Mouse (Mus musculus): ENCODE measurements around the gene Hba-a1. TPM values are rescaled to one million over a fixed set of nuclear protein-coding genes. Genes with fewer than 3 reads are reported as not detected.

Gene Hba-a1
- total RNA-seq, 2 experiments from 2014 or later: 219 to 309 TPM

GRCm38 (mm10) chr11:32244064-32244463 is 39.2 kb upstream of the Hba-a1 start:
- DNase-seq: peak; percentile 74
- intact Hi-C loops (cut with DNase I): loop anchor here (5.0 kb wide), 1 partner anchor 37 kb away; the partner anchor contains the start of gene Snrnp25
- no peak for TF ChIP-seq CTCF (IDR thresholded peaks at IDR 0.05)
- Histone ChIP-seq H3K4me3 (no peak overlapping the region), H3K27ac (peak overlapping the region; percentile 71)

- Histone ChIP-seq H3K4me3 (no peak overlapping the region), H3K27ac (peak overlapping the region; percentile 71)
- no peak for DNase-seq
- no peak for TF ChIP-seq CTCF (IDR thresholded peaks at IDR 0.05)
- intact Hi-C loops (cut with DNase I): loop anchor here (5.0 kb wide), 1 partner anchor 37 kb away; the partner anchor contains the start of gene Snrnp25
Measured at GRCm38 (mm10) chr11:32244617-32245016, 38.7 kb upstream of the Hba-a1 start.

- intact Hi-C loops (cut with DNase I): no loop called here
- peak overlapping the region; percentile 28 for H3K27ac ChIP-seq
- TF ChIP-seq CTCF (IDR thresholded peaks at IDR 0.05): no peak
- DNase-seq: no peak
- no peak overlapping the region for H3K4me3 ChIP-seq
Measured at GRCm38 (mm10) chr11:32245614-32246013, 37.7 kb upstream of the Hba-a1 start.

GRCm38 (mm10) chr11:32247068-32247467 is 36.2 kb upstream of the Hba-a1 start:
- H3K4me3 ChIP-seq: no peak overlapping the region
- TF ChIP-seq CTCF (IDR thresholded peaks at IDR 0.05): peak; percentile 26; the same call in 1 of the 2 replicates
- no peak overlapping the region for H3K27ac ChIP-seq
- intact Hi-C loops (cut with DNase I): no loop called here
- DNase-seq: no peak

- no peak for TF ChIP-seq CTCF (IDR thresholded peaks at IDR 0.05)
- Histone ChIP-seq H3K27ac (no peak overlapping the region), H3K4me3 (no peak overlapping the region)
- DNase-seq: no peak
- intact Hi-C loops (cut with DNase I): no loop called here
Measured at GRCm38 (mm10) chr11:32248350-32248749, 35.0 kb upstream of the Hba-a1 start.

GRCm38 (mm10) chr11:32250880-32251763 is 32.2 kb upstream of the Hba-a1 start:
- Histone ChIP-seq H3K4me3 (no peak overlapping the region), H3K27ac (no peak overlapping the region)
- no peak for DNase-seq
- intact Hi-C loops (cut with DNase I): no loop called here
- no peak for TF ChIP-seq CTCF (IDR thresholded peaks at IDR 0.05)

- TF ChIP-seq CTCF (IDR thresholded peaks at IDR 0.05): no peak
- Histone ChIP-seq H3K4me3 (no peak overlapping the region), H3K27ac (no peak overlapping the region)
- DNase-seq: no peak
- intact Hi-C loops (cut with DNase I): no loop called here
Measured at GRCm38 (mm10) chr11:32253121-32253520, 30.2 kb upstream of the Hba-a1 start.

- no peak for TF ChIP-seq CTCF (IDR thresholded peaks at IDR 0.05)
- H3K27ac ChIP-seq: no peak overlapping the region
- intact Hi-C loops (cut with DNase I): no loop called here
- DNase-seq: no peak
- H3K4me3 ChIP-seq: no peak overlapping the region
Measured at GRCm38 (mm10) chr11:32256146-32256545, 27.2 kb upstream of the Hba-a1 start.

- intact Hi-C loops (cut with DNase I): no loop called here
- no peak for DNase-seq
- no peak overlapping the region for H3K27ac ChIP-seq
- H3K4me3 ChIP-seq: no peak overlapping the region
- no peak for TF ChIP-seq CTCF (IDR thresholded peaks at IDR 0.05)
Measured at GRCm38 (mm10) chr11:32256566-32256965, 26.7 kb upstream of the Hba-a1 start.

- Histone ChIP-seq H3K4me3 (no peak overlapping the region), H3K27ac (no peak overlapping the region)
- intact Hi-C loops (cut with DNase I): no loop called here
- DNase-seq: no peak
- no peak for TF ChIP-seq CTCF (IDR thresholded peaks at IDR 0.05)
Measured at GRCm38 (mm10) chr11:32262674-32263415, 20.5 kb upstream of the Hba-a1 start.

- no peak for TF ChIP-seq CTCF (IDR thresholded peaks at IDR 0.05)
- intact Hi-C loops (cut with DNase I): no loop called here
- Histone ChIP-seq H3K4me3 (no peak overlapping the region), H3K27ac (no peak overlapping the region)
- DNase-seq: no peak
Measured at GRCm38 (mm10) chr11:32265117-32265738, 18.1 kb upstream of the Hba-a1 start.

- Histone ChIP-seq H3K27ac (no peak overlapping the region), H3K4me3 (no peak overlapping the region; the same call in 1 of the 2 replicates)
- intact Hi-C loops (cut with DNase I): no loop called here
- DNase-seq: no peak
- TF ChIP-seq CTCF (IDR thresholded peaks at IDR 0.05): no peak
Measured at GRCm38 (mm10) chr11:32266194-32266593, 17.1 kb upstream of the Hba-a1 start.

GRCm38 (mm10) chr11:32266776-32267175 is 16.5 kb upstream of the Hba-a1 start:
- no peak for TF ChIP-seq CTCF (IDR thresholded peaks at IDR 0.05)
- intact Hi-C loops (cut with DNase I): no loop called here

More at GRCm38 (mm10) chr11:32266776-32267175, 16.5 kb upstream of the Hba-a1 start:
- H3K27ac ChIP-seq: peak overlapping the region; percentile 97
- peak overlapping the region; percentile 81 for H3K4me3 ChIP-seq
- DNase-seq: no peak

Data from gastrocnemius, adult 2 months (tissue).